Mouse (Mus musculus) small intestine, adult 2 months (tissue): ENCODE measurements at regions not wholly inside any gene's neighbourhood (a gene's known extent, or its start where the extent isn't known, plus 50 kb on each side); places are given as distances from the start of the nearest gene placed in this dataset.

Experiments
- H3K27ac ChIP-seq: fragments of 200-500 bp; 2 replicates; pipeline ENCODE4 v1.5.1; 2012; ENCODE audit warnings: low read depth, low read length, control low read depth, inconsistent platforms; ENCODE audit not compliant: insufficient read depth
- H3K27me3 ChIP-seq: fragments of 200-500 bp; 2 replicates; pipeline ENCODE4 v1.6.1; 2012; ENCODE audit warnings: mild to moderate bottlenecking, moderate library complexity, low read length, inconsistent platforms; ENCODE audit not compliant: control insufficient read depth, insufficient read depth
- H3K36me3 ChIP-seq: fragments of 200-500 bp; 2 replicates; pipeline ENCODE4 v1.6.1; 2012; ENCODE audit warnings: mild to moderate bottlenecking, low read length, control low read depth, inconsistent platforms; ENCODE audit not compliant: control insufficient read depth, insufficient read depth
- H3K4me1 ChIP-seq: fragments of 200-500 bp; 2 replicates; pipeline ENCODE4 v1.6.1; 2012; ENCODE audit warnings: low read length, inconsistent platforms, mixed read lengths; ENCODE audit not compliant: control insufficient read depth, insufficient read depth, insufficient read length
- H3K4me3 ChIP-seq: fragments of 200-500 bp; 2 replicates; pipeline ENCODE4 v1.5.1; 2012; ENCODE audit warnings: low read depth, mild to moderate bottlenecking, control low read depth, inconsistent platforms, low read length, moderate library complexity
- CTCF ChIP-seq: fragments of 200-500 bp; IDR thresholded peaks from 2 replicates; pipeline ENCODE4 v1.5.1; 2012; ENCODE audit warnings: low read depth, mild to moderate bottlenecking, control low read depth, inconsistent platforms, low read length, moderate library complexity, mixed read lengths; ENCODE audit not compliant: insufficient replicate concordance, insufficient read length; ENCODE audit errors: extremely low read depth
- POLR2A ChIP-seq: fragments of 200-500 bp; IDR thresholded peaks from 2 replicates; pipeline ENCODE4 v1.6.1; 2012; ENCODE audit warnings: low read depth, mild to moderate bottlenecking, control low read depth, inconsistent platforms, low read length, moderate library complexity
- WGBS: fragments of 180-500 bp; shearing (Covaris S2); methylation state at CpG from one replicate; pipeline ENCODE4 v1.1.7; 2018; 5-methylcytosine and 5-hydroxymethylcytosine counted together

GRCm38 (mm10) chr9:30076482-30076881 lies 113.5 kb upstream of the Ntm start:
- no peak overlapping the region for H3K27ac ChIP-seq
- H3K4me3 ChIP-seq = no peak overlapping the region
- no peaks in the 10 kb centered on the region for H3K4me1 ChIP-seq
- no peaks in the 10 kb centered on the region for H3K27me3 ChIP-seq
- no peaks in the 10 kb centered on the region for H3K36me3 ChIP-seq
- no peak for TF ChIP-seq CTCF
- no peak for TF ChIP-seq POLR2A
- WGBS = 27% methylated on average over 3 of the region's 3 CpGs

- H3K27ac ChIP-seq = no peak overlapping the region
- no peak overlapping the region for H3K4me3 ChIP-seq
- no peaks in the 10 kb centered on the region for H3K36me3 ChIP-seq
- TF ChIP-seq POLR2A (no peak), CTCF (no peak)
- no peaks in the 10 kb centered on the region for H3K4me1 ChIP-seq
- H3K27me3 ChIP-seq = no peaks in the 10 kb centered on the region
- WGBS = 53% methylated on average over 6 of the region's 6 CpGs
These were observed 139.0 kb upstream of the Ntm start for GRCm38 (mm10) chr9:30101942-30102341.

- no peaks in the 10 kb centered on the region for H3K36me3 ChIP-seq
- 38% methylated on average over 3 of the region's 3 CpGs for WGBS
- TF ChIP-seq CTCF (no peak), POLR2A (no peak)
- H3K27ac ChIP-seq = no peak overlapping the region
- no peak overlapping the region for H3K4me3 ChIP-seq
- H3K27me3 ChIP-seq = no peaks in the 10 kb centered on the region
- no peaks in the 10 kb centered on the region for H3K4me1 ChIP-seq
These were observed 159.4 kb upstream of the Ntm start for GRCm38 (mm10) chr9:30122371-30122770.

GRCm38 (mm10) chr9:30129151-30129550 lies 166.2 kb upstream of the Ntm start:
- Histone ChIP-seq H3K36me3 (no peaks in the 10 kb centered on the region), H3K4me3 (no peak overlapping the region), H3K27me3 (no peaks in the 10 kb centered on the region), H3K4me1 (no peaks in the 10 kb centered on the region), H3K27ac (no peak overlapping the region)
- TF ChIP-seq POLR2A (no peak), CTCF (no peak)
- WGBS = 69% methylated on average over 6 of the region's 6 CpGs

GRCm38 (mm10) chr9:30131626-30132025 lies 168.7 kb upstream of the Ntm start:
- Histone ChIP-seq H3K36me3 (no peaks in the 10 kb centered on the region), H3K4me1 (no peaks in the 10 kb centered on the region), H3K27ac (no peak overlapping the region), H3K4me3 (no peak overlapping the region), H3K27me3 (no peaks in the 10 kb centered on the region)
- TF ChIP-seq CTCF = no peak
- TF ChIP-seq POLR2A = no peak
- 87% methylated on average over 2 of the region's 2 CpGs for WGBS

- no peak overlapping the region for H3K27ac ChIP-seq
- WGBS = 71% methylated on average over 3 of the region's 3 CpGs
- H3K27me3 ChIP-seq = no peaks in the 10 kb centered on the region
- H3K4me3 ChIP-seq = no peak overlapping the region
- no peaks in the 10 kb centered on the region for H3K36me3 ChIP-seq
- TF ChIP-seq POLR2A = no peak
- no peak for TF ChIP-seq CTCF
- no peaks in the 10 kb centered on the region for H3K4me1 ChIP-seq
These were observed 171.4 kb upstream of the Ntm start for GRCm38 (mm10) chr9:30134303-30134702.

GRCm38 (mm10) chr9:30137611-30138287 lies 174.8 kb upstream of the Ntm start:
- Histone ChIP-seq H3K4me1 (no peaks in the 10 kb centered on the region), H3K27me3 (no peaks in the 10 kb centered on the region), H3K27ac (no peak overlapping the region), H3K36me3 (no peaks in the 10 kb centered on the region), H3K4me3 (no peak overlapping the region)
- TF ChIP-seq POLR2A (no peak), CTCF (peak; percentile 21; the same call in 1 of the 2 replicates)
- 18% methylated on average over 14 of the region's 14 CpGs for WGBS

GRCm38 (mm10) chr9:30140188-30140587 lies 177.2 kb upstream of the Ntm start:
- H3K36me3 ChIP-seq = no peaks in the 10 kb centered on the region
- H3K4me1 ChIP-seq = no peaks in the 10 kb centered on the region
- H3K4me3 ChIP-seq = no peak overlapping the region
- TF ChIP-seq POLR2A (no peak), CTCF (no peak)
- 16% methylated on average over 3 of the region's 3 CpGs for WGBS
- H3K27me3 ChIP-seq = no peaks in the 10 kb centered on the region
- H3K27ac ChIP-seq = no peak overlapping the region
